Mouse (Mus musculus): ENCODE measurements around the gene Aldh6a1.

DNA sequence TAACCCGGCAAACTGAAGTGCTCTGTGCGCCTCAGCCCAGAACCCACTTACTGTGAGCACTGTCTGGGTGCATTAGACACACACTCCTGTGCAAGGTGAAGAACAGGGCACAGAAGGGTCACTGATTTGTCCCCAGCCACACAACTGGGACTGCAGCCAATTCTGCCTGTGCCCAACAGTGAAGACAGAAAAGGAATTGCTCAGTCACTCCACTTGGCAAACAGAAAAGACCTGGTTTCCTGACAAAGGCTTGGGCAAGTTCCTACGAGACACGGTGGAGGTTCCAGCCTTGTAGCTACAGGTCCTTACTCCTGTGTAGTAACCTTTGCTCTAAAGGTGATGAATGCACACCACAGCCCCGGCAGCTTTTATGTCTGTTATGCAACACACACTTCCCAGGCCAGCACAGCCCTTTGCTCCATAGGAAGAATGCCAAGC lies 66.1 kb downstream of the Aldh6a1 start:
- TF ChIP-seq GATA1 (IDR thresholded peaks at IDR 0.05; ENCODE audit: low read length): no peak
- TF ChIP-seq TAL1 (IDR thresholded peaks at IDR 0.05; ENCODE audit: low read length): no peak
